Mouse (Mus musculus) left cerebral cortex, postnatal 4 days (tissue): Measurements from ENCODE around the gene Psmc6. TPM values are rescaled to one million over a fixed set of nuclear protein-coding genes. Genes with fewer than 3 reads are reported as not detected.

ENCODE experiments used
- DNase-seq: peaks from one replicate; pipeline ENCODE4 v3.0.0-alpha.2; 2022
- intact Hi-C: fragments of 180-260 bp; cut with DNase I; formaldehyde crosslinking; loops from one replicate; pipeline ENCODE4 v1.15.1; 2025
- total RNA-seq, 2 experiments: library from RNA; stranded (reverse); gene quantifications; 2 replicates each; pipeline ENCODE4 v1.2.3; 2021

The Psmc6 gene
- total RNA-seq, 2 experiments from 2014 or later, result 118 to 132 TPM

GRCm38 (mm10) chr14:45329018-45329588, 485 bp upstream of the Psmc6 start:
- intact Hi-C loops, result no loop called here
- DNase-seq, result no peak

- peak; percentile 97 for DNase-seq
- intact Hi-C loops, result no loop called here
These were observed 21.6 kb downstream of the Psmc6 start, which contains the start of gene Styx for GRCm38 (mm10) chr14:45350931-45351859. Styx (plus strand) TSS chr14:45351093.

DNA sequence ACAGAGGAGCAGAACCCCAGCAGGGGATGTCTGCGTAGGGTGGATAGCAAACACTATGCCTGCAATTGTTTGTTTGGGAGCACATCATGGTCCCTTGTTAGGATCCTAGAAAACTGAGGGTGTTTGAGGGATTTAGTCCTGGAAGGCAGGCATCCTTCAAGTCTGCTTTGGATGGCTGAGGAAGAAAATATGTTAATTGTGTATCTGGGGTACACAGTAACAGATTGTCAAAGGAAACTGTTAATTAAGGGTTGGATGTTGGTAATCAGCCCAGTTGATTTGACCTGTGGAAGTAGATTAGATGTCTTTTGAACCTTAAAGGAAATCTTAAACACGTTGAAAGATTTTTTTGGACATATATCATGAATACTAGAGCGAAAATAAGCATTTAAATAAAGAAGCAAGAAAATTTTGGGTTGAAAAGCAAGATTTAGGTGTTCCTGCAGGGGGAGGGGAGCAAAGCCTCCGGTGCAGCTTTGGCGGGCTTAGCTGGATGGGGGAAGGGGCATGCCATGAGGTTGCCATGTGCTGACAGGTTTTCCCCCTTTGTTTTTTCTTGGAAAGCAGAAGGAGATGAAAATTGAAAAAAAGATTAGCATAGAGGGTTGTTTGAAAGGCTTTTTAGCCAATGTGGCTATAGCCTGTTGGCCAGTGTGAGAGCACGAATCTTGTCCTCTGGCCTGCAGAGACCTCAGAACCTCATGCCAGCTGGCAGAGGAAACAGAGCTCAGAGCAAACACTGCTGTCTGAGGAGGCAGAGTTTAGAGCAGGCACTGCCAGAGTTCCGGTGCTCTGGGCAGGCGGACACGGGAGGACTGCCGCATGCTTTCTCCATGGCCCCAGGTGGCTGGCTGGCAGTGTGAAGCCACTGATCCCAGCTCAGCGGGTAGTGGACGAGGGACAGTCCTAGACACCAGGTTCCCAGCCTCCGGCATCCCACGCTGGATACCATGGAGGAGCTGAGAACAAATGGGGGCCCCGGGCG, 34.9 kb downstream of the Psmc6 start:
- DNase-seq, result peak; percentile 85
- intact Hi-C loops, result no loop called here

- DNase-seq, result no peak
- intact Hi-C loops, result no loop called here
These were observed 35.6 kb downstream of the Psmc6 start for GRCm38 (mm10) chr14:45365196-45365587.

GRCm38 (mm10) chr14:45378771-45379170, 49.2 kb downstream of the Psmc6 start:
- intact Hi-C loops, result no loop called here
- no peak for DNase-seq

DNA sequence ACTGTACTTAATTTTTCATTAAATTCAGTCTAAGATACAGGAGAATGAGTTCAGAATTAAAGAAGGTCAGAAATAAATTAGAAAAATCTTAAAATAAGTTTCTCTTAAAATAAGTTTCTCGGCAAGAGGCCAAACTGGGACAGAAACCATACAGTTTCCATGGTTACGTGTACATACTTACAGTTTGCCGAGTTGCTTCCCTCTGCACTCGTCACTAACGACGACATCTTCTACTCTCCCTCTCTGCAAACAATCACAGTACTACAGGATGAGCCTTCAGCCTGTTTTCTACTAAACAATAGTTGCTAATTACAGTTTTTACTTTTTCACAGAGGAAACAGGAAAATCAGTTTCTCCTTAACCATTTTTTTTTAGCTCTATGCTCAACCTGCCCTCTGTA, 51.2 kb downstream of the Psmc6 start:
- DNase-seq, result no peak
- intact Hi-C loops, result no loop called here

- intact Hi-C loops, result no loop called here
- no peak for DNase-seq
These were observed 53.3 kb downstream of the Psmc6 start for GRCm38 (mm10) chr14:45382912-45383311.

DNA sequence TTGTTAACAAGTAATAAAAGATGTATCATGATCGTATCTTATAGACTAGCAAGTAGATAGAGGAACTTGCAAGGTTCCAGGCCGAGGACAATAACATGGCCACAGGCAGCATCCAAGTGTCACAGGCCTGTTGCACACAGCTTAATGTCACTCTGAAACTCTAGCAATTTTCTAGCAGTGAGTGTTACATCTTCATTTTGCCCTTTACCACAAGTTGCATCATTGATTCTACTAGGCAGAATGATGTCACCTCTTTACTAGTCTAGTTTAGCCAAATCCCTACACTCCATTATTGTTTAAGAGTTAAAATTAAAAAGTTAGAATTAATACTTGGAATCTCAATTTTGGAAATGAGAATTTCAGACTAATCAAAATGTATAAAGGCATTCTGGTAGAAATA, 56.0 kb downstream of the Psmc6 start:
- DNase-seq, result no peak
- intact Hi-C loops, result no loop called here

- DNase-seq, result no peak
These were observed 57.9 kb downstream of the Psmc6 start for GRCm38 (mm10) chr14:45387480-45387879.

GRCm38 (mm10) chr14:45388345-45389181, 59.0 kb downstream of the Psmc6 start:
- DNase-seq, result peak; percentile 94
- intact Hi-C loops, result no loop called here

More at GRCm38 (mm10) chr14:45387480-45387879, 57.9 kb downstream of the Psmc6 start:
- intact Hi-C loops, result no loop called here

DNA sequence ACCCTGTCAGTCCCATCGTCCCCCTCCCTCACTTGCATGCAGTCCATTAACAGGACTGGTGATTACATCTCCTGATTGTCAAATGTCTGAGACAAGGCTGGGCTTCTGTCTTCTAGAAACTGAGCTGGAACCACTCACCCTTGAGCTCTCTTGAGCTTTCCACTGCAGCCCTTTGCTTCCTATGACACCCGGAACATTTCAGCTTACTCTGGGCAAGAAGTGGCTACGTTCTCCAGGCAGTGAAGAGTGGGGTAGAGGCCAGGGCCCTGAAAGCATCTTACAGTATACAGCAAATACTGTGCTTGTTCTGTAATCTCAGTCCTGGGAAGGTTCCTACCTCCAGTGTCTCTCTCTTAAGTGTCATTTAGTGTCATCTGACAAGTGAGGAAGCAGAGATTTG, 59.6 kb downstream of the Psmc6 start:
- intact Hi-C loops, result no loop called here
- DNase-seq, result no peak

Other genes with a start within 250 kb of the Psmc6 start
- gene Gpr137c, start 110.1 kb upstream of the Psmc6 start, total RNA-seq, result 10 to 100 TPM; 24.5 to 26.7 TPM
- 10 to 100 TPM; 53.6 to 58.4 TPM for gene Txndc16, start 109.5 kb upstream of the Psmc6 start, total RNA-seq
- gene Ero1l, start 11.0 kb upstream of the Psmc6 start, total RNA-seq, result 10 to 100 TPM; 22.0 to 22.5 TPM
- 10 to 100 TPM; 25.1 to 38.8 TPM for gene Styx, start 21.3 kb downstream of the Psmc6 start, total RNA-seq
- 10 to 100 TPM; 14.8 to 17.6 TPM for gene Gnpnat1, start 75.1 kb downstream of the Psmc6 start, total RNA-seq
- 10 to 100 TPM; 72.8 to 77.2 TPM for gene Fermt2, start 200.3 kb downstream of the Psmc6 start, total RNA-seq